Mouse (Mus musculus) NIH3T3 (cell line): ENCODE measurements at regions not wholly inside any gene's neighbourhood (a gene's known extent, or its start where the extent isn't known, plus 50 kb on each side); places are given as distances from the start of the nearest gene placed in this dataset.
A peak's percentile ranks its signal among the peaks of the same experiment; 100 is the strongest.

ENCODE experiments used
- DNase-seq: peaks from one replicate; pipeline ENCODE4 v3.0.0-alpha.2; 2012; ENCODE audit warnings: low read depth

DNA sequence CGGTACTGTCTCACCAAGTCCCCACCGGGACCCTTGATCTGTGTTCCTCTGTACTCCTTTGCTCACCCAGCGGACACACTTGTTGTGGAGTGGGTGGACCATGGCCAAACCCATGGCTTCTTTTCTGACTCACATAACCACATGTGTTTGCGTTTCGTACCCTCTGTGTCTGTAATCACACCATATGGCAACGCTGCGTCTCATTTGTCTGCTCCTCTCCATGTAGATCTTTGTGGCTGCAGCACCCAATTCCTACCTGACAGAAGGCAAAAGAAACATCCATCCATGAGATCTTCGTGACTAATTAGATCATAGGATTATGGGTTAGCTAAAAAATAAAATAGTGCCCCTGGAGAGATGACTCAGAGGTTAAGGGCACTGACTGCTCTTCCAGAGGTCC lies 435.2 kb upstream of the Cd180 start:
- peak; percentile 33 for DNase-seq

DNA sequence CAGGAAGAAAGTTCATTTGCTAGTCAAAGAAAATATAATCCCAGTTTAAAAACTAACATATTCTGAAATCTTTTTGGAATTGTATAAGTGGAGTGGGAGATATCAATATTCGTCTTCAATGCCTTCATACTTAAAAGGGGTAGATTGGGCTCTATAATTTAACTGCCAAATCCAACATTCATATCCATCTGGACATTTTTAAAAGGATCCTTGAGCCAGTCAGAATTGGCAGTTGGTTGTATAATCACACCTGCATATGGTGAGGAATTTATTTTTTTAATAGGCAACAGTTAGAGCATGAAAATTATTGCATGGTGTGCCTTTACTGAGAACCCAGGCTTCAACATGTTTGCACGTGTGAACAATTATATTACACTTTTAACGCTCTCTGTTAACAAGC lies 419.5 kb upstream of the Cd180 start:
- no peak for DNase-seq

DNA sequence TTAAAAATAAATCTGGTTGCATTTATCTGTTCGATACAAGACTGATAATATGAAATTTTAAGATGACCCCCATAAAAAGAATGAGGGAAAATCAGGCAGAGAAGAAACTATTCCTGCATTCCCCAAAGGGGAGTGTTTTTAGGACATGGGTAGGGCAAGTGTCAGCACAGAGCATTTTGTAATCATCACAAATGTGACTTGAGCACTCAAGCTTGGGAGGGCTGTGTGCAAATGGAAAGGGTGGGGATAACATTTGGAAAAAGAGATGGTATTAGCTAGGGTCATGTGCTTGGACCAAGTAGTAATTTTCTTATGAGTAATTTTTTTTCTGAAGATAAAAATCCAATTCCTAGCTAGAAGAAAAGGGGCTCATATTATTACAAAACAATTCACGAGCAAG lies 418.1 kb upstream of the Cd180 start:
- no peak for DNase-seq

GRCm38 (mm10) chr13:102276885-102277284 lies 416.5 kb upstream of the Cd180 start:
- no peak for DNase-seq

GRCm38 (mm10) chr13:102280198-102280597 lies 413.2 kb upstream of the Cd180 start:
- peak; percentile 47 for DNase-seq

- no peak for DNase-seq
Observed at GRCm38 (mm10) chr13:102294451-102294850, 398.9 kb upstream of the Cd180 start.

DNA sequence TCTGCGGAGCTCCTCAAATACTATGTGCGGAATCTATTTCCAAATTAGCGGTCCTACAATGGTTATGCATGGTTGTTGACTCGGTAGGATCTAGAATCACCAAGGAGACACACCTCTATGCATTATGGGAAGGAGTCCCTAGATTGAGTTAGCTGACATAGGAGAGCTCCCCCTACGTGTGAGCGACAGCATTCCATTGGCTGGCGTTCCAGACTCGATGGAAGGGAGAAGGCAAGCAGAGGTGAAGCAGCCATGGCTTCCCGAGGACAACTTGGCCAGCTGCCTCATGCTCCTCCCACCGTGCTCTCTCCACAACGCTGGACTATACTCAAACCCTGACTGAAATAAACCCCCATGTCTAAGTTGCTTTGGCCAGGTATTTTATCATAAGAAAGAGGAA lies 398.3 kb upstream of the Cd180 start:
- DNase-seq: no peak

DNA sequence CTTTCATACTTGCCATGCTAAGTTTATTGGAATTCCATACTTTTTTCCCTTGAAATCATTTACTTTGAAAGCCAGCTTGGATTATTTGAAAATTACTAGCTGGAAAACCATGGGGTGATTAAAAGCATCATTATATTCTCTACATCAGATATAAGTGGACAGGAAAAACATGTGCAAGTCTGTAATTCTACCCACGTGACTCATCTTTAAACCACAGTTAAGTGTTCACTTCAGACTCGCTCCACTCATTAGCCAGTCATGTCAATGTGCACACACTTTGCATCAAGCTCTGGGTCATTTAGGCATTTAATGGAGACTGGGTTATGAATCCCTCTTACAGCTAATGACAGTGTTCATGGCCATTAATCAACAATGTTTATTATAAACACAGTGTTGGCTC lies 385.4 kb upstream of the Cd180 start:
- DNase-seq: peak; percentile 25

DNA sequence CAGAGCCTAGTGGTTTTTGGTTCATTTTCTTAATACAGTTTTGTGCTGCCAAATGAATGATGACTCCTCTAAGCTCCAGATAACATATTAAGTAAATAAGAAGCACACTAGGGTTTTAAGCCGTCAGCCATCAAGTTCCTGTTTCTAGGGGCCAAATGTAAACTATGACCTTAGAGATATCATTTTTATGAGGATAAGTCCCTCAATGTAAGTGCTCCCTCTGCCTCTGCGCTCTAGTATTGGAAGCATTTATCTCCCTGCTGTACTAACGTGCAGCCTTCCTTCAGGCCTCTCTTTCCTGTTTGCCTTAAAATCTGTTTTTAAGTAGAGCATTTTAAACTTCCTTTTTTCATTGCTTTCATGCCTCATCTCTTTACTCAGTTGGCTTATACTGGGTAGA lies 381.3 kb upstream of the Cd180 start:
- DNase-seq: no peak

DNA sequence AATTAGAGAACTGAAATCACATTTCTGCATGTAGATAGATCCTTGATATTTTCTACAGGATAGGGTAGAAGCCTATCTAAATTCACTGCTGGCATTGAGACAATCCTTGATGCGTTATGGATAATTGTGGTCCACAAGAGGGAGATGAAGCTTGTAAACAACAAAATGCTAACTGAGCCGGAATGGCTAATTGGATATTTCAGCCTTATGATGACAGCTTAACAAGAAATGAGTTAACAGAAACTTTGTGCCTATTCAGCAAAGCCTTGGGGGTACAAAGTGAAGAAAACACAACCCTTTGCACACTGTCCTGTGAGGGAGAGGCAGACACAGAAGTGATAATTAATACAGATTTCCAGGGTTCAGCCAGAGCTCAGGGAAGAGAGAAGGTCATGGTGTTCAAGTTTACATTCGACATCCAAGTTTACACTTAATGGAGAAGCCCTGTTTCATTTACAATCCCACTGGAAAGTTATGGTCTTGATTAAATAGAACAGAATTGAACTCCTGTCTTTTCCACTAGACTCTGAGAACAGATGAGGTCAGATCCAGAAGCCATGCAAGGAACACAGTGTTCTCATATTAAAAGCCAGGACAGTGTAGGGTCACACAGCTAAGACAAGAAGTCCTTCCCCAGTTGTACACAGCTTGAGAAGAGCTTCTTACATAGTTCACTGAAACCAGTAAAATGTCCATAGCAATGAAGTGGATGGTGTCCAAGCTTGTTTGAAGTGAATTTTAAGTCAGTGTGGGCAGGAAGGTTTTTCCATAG lies 377.3 kb upstream of the Cd180 start:
- DNase-seq: no peak

DNA sequence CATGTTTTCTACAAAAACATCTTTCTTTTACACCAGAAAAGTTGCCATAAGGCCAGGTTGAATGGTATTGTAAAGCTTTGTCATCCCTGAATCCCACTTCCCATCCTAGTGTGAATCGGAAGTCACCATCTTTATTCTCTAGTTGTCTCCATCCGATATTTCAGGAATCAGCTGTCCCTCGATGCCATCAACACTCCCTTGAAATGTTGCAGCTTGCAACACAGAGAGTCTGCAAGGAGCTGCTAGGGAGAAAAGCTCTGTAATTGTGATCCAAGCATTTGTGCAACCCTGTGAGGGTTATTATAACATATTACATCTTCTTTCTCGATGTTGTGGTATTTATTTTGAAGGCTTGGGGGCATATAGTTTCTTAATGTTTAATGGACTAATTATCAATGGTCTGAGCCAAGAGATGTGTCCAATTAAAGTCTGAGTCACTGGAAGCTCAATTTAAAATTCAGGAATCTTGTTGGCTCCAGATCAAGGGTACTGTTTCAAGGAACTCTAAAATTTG lies 374.4 kb upstream of the Cd180 start:
- peak; percentile 4 for DNase-seq

DNA sequence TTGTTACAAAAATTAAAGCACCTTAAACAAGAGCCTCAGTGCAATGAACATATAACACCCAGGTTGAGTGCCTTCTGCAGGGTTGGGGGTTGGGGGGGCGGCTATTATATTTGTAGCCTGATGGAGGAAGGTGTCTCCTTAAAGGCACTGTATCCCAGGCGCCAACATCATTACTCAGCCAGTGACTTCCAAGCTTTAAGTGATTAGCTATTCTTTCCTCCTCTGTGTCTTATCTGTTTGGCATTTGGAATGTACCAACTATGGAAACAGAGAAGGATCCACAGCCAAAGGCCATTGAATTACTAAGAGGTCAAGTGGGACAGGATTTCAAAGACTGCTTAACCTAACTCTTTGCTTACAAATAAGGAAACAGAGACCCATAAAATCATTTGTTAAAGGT lies 373.9 kb upstream of the Cd180 start:
- DNase-seq: peak; percentile 45

DNA sequence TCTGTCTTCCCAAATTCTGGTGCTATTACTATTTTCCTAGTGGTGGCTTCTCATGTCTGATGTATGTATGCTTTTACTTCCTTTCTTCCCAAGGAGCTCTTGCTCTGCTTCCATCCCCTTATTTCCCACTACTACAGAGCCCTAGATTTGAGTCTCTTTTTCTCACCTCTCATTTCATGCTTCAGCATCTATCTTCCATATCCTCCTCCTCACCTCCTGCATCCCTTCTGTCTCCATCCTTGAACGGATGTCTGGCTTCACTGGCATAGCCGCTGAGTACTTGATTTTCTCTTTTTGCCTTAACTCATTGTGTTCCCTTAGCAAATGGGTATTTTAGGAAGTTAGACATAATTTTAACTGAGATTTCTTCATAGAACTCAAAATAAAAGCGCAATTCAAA lies 369.5 kb upstream of the Cd180 start:
- no peak for DNase-seq

GRCm38 (mm10) chr13:102326003-102326402 lies 367.4 kb upstream of the Cd180 start:
- DNase-seq: no peak

DNA sequence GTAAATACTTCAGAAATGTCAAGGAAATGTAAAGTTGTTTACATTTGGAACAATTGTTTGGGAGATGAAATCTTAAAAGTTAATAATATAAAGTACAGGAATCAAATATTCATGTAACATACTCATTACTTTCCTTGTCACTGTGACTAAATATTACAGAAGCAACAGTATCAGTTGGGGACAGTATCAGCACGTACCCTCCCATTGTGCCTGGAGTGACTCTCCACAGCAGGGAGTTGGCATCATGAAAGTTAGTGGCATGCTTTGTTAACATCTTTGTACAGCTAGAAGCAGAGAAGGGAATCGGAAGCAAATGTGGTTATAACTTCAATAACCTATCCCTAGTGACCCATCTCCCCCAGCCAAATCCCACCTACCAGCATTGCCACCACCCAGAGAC lies 366.8 kb upstream of the Cd180 start:
- no peak for DNase-seq

DNA sequence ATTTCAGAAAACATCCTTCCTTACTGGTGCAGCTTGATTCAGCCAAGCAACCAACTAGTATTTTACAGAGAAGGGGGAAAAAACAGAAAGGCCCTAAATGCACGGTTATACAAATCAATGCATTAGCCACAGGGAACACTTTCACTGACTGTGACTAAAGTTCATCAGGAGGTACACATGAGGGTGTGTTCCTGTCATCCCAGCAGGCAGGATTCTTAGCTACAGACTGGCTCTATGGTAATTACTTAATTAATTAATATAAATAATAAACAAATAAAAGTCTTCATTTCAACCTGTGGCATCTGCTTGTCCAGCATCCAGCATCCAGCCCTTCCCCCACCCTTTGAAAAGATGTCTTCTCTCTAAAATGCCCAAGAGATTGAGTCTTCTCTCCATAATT lies 359.7 kb upstream of the Cd180 start:
- DNase-seq: no peak

DNA sequence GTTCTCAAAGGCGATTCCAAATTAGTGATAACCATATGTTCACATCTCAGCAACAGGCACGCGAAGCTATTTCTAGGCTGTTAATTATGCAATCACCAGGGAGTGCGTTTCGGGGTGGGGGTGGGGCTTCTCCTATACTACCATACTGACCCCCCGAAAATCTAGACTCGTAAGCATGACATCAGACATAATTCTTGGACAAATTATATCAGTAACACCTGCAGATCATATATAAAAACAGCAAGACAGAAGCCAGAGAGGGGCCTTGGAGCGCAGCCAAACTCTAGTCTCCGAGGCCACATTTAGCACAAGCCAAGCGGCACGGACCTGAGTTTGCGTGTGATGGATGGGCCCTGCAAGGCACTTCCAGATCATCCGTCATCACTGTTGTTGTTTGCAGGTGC lies 359.2 kb upstream of the Cd180 start:
- no peak for DNase-seq

DNA sequence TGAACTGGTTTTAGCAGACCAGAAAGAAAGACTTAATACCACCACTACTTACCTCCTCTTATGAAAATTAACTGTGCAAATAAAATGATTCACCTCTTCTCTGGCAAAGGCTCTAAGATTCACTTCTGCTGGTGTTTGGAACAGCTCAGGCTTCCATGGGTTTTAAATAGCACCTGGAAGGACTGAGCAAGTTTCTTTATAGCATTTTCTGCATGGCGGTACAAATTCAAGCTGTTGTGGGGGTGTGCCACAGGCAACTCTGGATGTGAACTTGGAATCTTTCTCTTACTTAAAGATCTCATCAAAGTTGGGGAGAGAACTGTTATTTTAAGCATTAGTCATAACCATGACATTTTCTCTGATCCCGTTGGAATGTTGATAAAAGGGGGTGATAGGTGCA lies 350.1 kb upstream of the Cd180 start:
- DNase-seq: no peak

DNA sequence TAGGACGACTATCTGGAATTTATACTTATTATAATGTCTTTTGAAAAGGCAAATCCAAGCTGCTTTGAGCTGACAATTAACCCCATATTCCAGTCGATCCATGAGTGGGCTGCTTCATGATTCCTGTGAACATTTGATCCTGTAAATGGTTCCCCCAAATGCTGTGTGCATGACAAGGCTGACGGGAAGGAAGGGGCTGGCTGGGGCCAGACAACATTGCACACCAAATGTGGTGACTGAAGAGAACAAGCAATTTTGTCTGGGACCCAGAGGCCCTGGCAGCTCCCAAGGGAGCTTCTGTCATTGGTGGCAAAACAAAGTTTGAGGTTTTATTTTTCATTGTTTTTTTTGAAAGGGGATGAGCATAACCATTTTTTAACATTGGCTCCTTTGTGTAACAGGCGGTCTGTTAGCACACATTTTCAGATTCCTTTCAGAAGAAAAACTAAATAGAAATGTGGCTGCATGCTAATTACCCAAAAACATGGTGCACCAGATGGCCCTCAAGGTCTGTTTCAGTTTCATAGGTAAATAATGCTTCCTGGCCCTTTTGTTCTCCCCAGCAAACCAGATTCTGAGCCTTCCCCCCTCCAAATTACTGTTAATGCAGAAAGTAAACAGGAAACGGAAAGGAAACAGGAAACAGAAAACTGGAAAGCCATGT lies 348.6 kb upstream of the Cd180 start:
- DNase-seq: no peak

- no peak for DNase-seq
Observed at GRCm38 (mm10) chr13:102349493-102349892, 343.9 kb upstream of the Cd180 start.

DNA sequence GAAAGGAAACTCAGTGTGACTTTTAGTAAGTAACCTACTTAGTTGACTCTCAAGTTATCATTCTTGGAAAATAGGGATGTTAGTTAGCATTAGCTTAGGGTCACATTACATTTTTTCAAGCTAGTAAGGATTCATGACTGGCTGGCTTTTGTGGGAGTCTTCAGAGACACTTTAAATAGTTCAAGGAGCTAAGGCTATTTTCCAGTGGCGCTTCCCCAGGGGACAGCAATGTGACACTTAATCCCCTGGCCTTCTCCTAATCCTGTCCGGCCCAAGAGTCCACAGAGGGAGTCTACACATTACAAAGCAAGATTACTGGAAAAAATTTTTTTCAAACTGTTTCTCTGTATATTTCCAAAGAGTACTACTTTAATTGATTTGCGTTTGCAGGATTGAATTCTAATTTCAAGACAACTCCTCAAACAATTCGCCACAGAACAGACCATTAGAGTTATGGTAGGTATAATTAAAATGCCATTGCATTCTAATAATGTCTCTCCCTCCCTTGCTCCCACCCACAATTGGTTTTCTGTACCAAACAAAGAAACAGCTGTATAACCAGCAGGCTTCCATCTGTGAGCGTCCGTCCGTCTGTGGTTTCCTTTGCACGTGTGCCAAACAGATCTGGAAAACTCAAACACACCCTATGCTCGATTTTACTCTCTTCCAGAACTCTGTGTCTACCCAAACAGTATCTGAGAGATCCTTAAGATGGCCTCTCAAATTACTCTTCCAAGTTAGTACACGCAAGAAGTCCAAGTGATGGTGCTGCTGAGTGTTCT lies 341.1 kb upstream of the Cd180 start:
- DNase-seq: peak; percentile 9

- peak; percentile 93 for DNase-seq
Observed at GRCm38 (mm10) chr13:102355569-102355968, 337.8 kb upstream of the Cd180 start.
